Mouse (Mus musculus) liver, adult 2 months (tissue): ENCODE data around the gene Dlgap1. TPM values are rescaled to one million over a fixed set of nuclear protein-coding genes. Genes with fewer than 3 reads are reported as not detected.

Experiments
- DNase-seq: peaks from one replicate; pipeline ENCODE4 v3.0.0-alpha.2; 2011; ENCODE audit warnings: low read depth, low spot score; ENCODE audit errors: extremely low read depth
- H3K27ac ChIP-seq: fragments of 200-500 bp; replicated peaks from 2 replicates; pipeline ENCODE4 v1.5.1; 2012; ENCODE audit warnings: low read depth, mild to moderate bottlenecking, control low read depth, inconsistent platforms, low read length; ENCODE audit not compliant: insufficient read depth
- H3K27me3 ChIP-seq: fragments of 200-500 bp; 2 replicates; pipeline ENCODE4 v1.6.1; 2012; ENCODE audit warnings: mild to moderate bottlenecking, moderate library complexity, low read length, inconsistent platforms; ENCODE audit not compliant: control insufficient read depth, insufficient read depth
- H3K36me3 ChIP-seq: fragments of 200-500 bp; 2 replicates; pipeline ENCODE4 v1.6.1; 2012; ENCODE audit warnings: low read length, inconsistent platforms; ENCODE audit not compliant: control insufficient read depth, insufficient read depth
- H3K4me1 ChIP-seq: fragments of 200-500 bp; 2 replicates; pipeline ENCODE4 v1.6.1; 2011; ENCODE audit warnings: low read length; ENCODE audit not compliant: control insufficient read depth, insufficient read depth
- H3K4me3 ChIP-seq: fragments of 200-500 bp; 2 replicates; pipeline ENCODE4 v1.5.1; 2011; ENCODE audit warnings: low read depth, mild to moderate bottlenecking, control low read depth, low read length, moderate library complexity; ENCODE audit not compliant: insufficient read depth
- H3K79me2 ChIP-seq: fragments of 200-500 bp; 2 replicates; pipeline ENCODE4 v1.6.1; 2012; ENCODE audit warnings: inconsistent platforms, mild to moderate bottlenecking, low read length, moderate library complexity; ENCODE audit not compliant: control insufficient read depth, insufficient read depth
- H3K9ac ChIP-seq: fragments of 200-500 bp; 2 replicates; pipeline ENCODE4 v1.6.1; 2012; ENCODE audit warnings: low read depth, mild to moderate bottlenecking, control low read depth, inconsistent platforms, low read length
- CTCF ChIP-seq: fragments of 200-500 bp; IDR thresholded peaks from 2 replicates; pipeline ENCODE4 v1.5.1; 2011; ENCODE audit warnings: low read depth, low read length, control low read depth
- POLR2A ChIP-seq: fragments of 200-500 bp; IDR thresholded peaks from 2 replicates; pipeline ENCODE4 v1.6.1; 2011; ENCODE audit warnings: low read length, control low read depth; ENCODE audit not compliant: insufficient read depth; ENCODE audit errors: extremely low read depth
- WGBS: fragments of 180-500 bp; shearing (Covaris S2); methylation state at CpG from one replicate; pipeline ENCODE4 v1.1.7; 2018; 5-methylcytosine and 5-hydroxymethylcytosine counted together
- polyA plus RNA-seq: library from polyadenylated mRNA; depleted of rRNA; stranded (reverse); fragments of >200 nt; gene quantifications from 2 replicates; pipeline ENCODE4 v1.2.3, GENCODE M21; 2012
- total RNA-seq: library from RNA; depleted of rRNA; stranded (reverse); fragments of >200 nt; gene quantifications from 2 replicates; pipeline ENCODE4 v1.2.3, GENCODE M21; 2014

The Dlgap1 gene
- total and polyA plus RNA-seq, 2 experiments, result 0.55 to 1.5 TPM

DNA sequence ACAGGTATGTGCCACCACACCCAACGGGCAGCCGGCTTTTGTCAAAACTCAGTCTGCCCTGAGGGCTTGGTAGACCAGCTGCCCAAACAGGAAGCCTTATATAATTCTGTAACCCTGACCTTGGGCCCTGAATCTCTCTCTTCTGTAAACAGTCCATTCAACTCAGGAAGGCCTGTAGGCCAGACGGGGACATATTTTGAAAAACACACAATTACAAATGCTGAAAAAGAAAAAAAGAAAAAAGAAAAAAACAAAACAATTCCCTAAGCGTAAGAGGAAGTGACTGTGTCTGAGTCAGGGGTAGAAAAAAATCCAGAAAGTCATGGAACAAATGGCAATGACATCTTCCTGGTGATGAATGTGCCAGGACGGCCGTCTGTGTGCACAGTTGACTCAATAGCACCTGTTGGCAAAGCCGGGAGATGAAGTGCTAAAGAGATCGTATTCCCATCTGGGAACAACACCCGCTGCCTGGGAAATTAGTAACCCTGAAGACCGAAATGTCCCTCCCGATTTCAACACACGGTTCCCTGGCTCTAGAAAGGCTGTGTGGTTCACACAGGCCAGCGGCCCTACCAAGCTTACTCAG is 784.7 kb downstream of the Dlgap1 start:
- no peaks in the 10 kb centered on the region for H3K27me3 ChIP-seq
- peak overlapping the region; percentile 23; the same call in 1 of the 2 replicates for H3K27ac ChIP-seq
- H3K4me1 ChIP-seq, result peaks cover 9% of the 10 kb centered on the region
- TF ChIP-seq POLR2A (no peak), CTCF (no peak)
- H3K36me3 ChIP-seq, result no peaks in the 10 kb centered on the region
- no peak overlapping the region for H3K9ac ChIP-seq
- no peak overlapping the region for H3K4me3 ChIP-seq
- DNase-seq, result peak; percentile 45
- no peaks in the 10 kb centered on the region for H3K79me2 ChIP-seq
- WGBS, result 23% methylated on average over 13 of the region's 13 CpGs

DNA sequence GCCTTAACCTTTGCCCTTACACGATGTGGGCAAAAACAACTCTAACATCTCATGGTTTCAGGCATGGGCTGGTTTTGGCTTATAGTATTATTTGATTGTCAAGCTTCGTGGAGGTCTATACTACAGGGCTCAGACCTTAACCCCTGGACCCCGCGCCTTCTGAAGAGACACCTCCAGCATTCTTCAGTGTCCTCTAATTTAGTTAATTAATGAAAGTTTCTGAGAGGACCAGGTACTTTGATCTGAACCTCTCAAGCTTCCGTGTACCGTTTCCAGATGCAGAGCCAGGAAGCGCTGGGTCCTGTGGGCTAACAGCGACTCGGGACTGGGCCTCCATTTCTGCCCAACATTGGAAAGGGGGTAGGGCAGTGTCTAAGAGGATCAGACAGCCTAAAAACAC is 785.2 kb downstream of the Dlgap1 start:
- no peak for DNase-seq
- H3K79me2 ChIP-seq, result no peaks in the 10 kb centered on the region
- H3K4me1 ChIP-seq, result peaks cover 9% of the 10 kb centered on the region
- TF ChIP-seq POLR2A, result no peak
- no peak for TF ChIP-seq CTCF
- H3K4me3 ChIP-seq, result no peak overlapping the region
- H3K9ac ChIP-seq, result no peak overlapping the region
- H3K36me3 ChIP-seq, result no peaks in the 10 kb centered on the region
- 76% methylated on average over 9 of the region's 9 CpGs for WGBS
- no peaks in the 10 kb centered on the region for H3K27me3 ChIP-seq
- H3K27ac ChIP-seq, result no peak overlapping the region

DNA sequence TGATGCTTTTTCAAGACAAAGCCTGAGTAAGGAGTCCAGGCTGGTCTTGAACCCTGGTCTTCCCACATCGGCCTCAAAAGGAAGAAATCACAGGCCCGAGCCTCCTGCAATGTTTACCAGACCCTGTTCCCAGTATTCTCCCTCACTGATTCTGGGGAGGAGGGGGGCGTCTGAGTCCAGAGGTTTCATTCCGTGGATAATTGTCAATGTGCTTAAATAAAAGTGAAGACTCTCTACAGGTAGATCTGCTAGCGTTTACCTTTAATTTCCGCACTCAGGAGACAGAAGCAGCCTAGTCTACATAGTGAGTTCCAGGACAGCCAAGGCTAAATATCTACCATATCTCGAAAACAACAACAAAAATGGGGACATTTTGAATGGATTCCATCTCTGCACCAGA is 785.8 kb downstream of the Dlgap1 start:
- WGBS, result 59% methylated on average over 7 of the region's 7 CpGs

DNA sequence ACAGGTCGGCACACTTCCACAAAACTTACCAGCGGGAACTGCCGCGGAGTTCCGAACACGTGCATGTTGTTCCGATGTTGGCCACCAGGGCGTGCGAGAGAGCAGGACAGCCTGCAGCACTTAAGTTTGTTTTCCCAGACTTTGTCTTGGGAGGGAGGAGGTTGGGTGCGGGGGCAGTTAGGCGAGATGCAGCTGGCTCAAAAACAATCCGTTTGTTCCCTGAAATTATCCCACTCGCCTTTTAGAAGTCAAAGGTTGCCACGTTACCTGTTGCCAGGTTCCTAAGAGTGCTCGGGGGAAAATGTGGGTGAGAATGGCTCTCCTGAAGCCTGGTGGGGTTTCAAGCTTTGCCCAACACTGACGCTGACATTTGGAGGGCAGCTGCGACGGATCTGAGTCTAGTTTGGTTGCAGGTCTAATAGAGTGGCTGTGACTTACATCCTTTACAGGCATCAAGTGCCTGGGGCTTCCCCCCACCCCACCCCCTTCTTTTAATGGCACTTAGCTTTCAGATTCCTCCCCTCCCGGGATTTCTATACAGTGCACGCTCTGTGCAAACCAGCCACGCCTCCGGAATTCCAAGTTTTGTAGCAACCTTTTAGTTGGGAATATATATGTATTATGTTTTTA is 786.3 kb downstream of the Dlgap1 start:
- peak; percentile 57 for DNase-seq
- H3K27ac ChIP-seq, result no peak overlapping the region
- peak; percentile 99 for TF ChIP-seq CTCF
- no peak for TF ChIP-seq POLR2A
- H3K9ac ChIP-seq, result peak overlapping the region; percentile 29
- H3K4me1 ChIP-seq, result peaks cover 9% of the 10 kb centered on the region
- peak overlapping the region; percentile 23; the same call in 1 of the 2 replicates for H3K4me3 ChIP-seq
- WGBS, result under 1% methylated on average over 22 of the region's 22 CpGs
- H3K79me2 ChIP-seq, result no peaks in the 10 kb centered on the region
- no peaks in the 10 kb centered on the region for H3K36me3 ChIP-seq
- H3K27me3 ChIP-seq, result no peaks in the 10 kb centered on the region

More for the DNA sequence above, 785.8 kb downstream of the Dlgap1 start:
- DNase-seq, result no peak
- Histone ChIP-seq H3K27ac (no peak overlapping the region), H3K9ac (no peak overlapping the region), H3K4me1 (peaks cover 9% of the 10 kb centered on the region), H3K36me3 (no peaks in the 10 kb centered on the region), H3K4me3 (no peak overlapping the region), H3K79me2 (no peaks in the 10 kb centered on the region), H3K27me3 (no peaks in the 10 kb centered on the region)
- no peak for TF ChIP-seq POLR2A
- TF ChIP-seq CTCF, result no peak

DNA sequence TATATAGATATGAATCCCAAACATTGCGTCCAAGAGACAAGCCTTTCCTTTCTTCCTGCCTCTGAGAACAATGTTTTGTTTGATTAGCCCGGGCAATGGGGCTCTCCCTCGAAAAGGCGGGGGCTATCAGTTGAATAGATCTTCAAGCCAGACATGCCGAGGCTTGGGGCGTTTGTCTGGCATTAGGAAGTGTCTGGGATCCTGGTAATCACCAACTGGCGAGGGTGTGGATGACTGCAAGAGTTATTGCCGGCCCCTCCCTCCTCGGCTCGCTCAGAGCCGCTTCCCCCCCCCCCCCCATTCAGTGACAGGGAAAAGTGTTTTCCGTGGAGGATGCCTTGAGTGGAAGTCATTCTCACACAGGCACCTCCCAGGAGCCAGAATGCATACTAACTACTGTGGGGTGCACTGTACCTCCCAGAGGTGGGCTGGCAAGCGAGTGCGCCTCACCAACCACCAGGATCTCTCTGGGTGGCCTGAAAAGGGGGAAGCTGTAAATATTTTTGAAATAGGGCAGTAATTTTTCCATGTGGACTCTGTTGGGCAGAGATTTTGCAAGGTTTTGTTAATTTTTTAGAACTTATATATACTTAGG is 786.9 kb downstream of the Dlgap1 start:
- Histone ChIP-seq H3K4me1 (peaks cover 9% of the 10 kb centered on the region), H3K27ac (no peak overlapping the region), H3K36me3 (no peaks in the 10 kb centered on the region), H3K79me2 (no peaks in the 10 kb centered on the region), H3K4me3 (no peak overlapping the region), H3K27me3 (no peaks in the 10 kb centered on the region), H3K9ac (no peak overlapping the region)
- TF ChIP-seq POLR2A, result no peak
- no peak for DNase-seq
- 12% methylated on average over 14 of the region's 14 CpGs for WGBS

DNA sequence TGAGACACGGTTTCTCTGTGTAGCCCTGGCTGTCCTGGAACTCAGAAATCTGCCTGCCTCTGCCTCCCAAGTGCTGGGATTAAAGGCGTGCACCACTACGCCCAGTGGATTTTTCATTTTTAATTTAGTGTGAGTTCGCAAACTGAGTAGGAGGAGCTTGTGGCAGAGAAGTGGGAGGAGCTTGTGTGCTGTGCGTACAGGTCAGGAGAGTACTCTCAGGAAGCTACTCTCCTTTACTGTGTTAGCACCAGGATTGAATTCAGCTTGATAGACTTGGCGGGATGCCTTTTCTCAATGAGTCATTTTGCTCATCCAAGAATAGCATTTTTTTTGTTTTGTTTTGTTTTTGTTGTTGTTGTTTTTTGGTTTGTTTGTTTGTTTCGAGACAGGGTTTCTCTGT is 793.1 kb downstream of the Dlgap1 start:
- Histone ChIP-seq H3K36me3 (no peaks in the 10 kb centered on the region), H3K4me3 (no peak overlapping the region), H3K27ac (no peak overlapping the region), H3K4me1 (no peaks in the 10 kb centered on the region), H3K9ac (no peak overlapping the region), H3K79me2 (no peaks in the 10 kb centered on the region), H3K27me3 (no peaks in the 10 kb centered on the region)
- no peak for TF ChIP-seq CTCF
- TF ChIP-seq POLR2A, result no peak
- DNase-seq, result no peak
- 93% methylated on average over 7 of the region's 7 CpGs for WGBS
